Mouse (Mus musculus) cerebellum, adult 2 months (tissue): ENCODE data around the gene Tppp3. TPM values are rescaled to one million over a fixed set of nuclear protein-coding genes. Genes with fewer than 3 reads are reported as not detected.

ENCODE experiments used
- DNase-seq, 2 experiments: peaks; one replicate each; pipeline ENCODE4 v3.0.0; 2021
- H3K27ac ChIP-seq: fragments of 200-500 bp; 2 replicates; pipeline ENCODE4 v1.5.1; 2012; ENCODE audit warnings: low read length, control low read depth, inconsistent platforms; ENCODE audit not compliant: insufficient read depth
- H3K27me3 ChIP-seq: fragments of 200-500 bp; 2 replicates; pipeline ENCODE4 v1.6.1; 2012; ENCODE audit warnings: inconsistent platforms, mild to moderate bottlenecking, low read length, moderate library complexity; ENCODE audit not compliant: control insufficient read depth, insufficient read depth
- H3K4me1 ChIP-seq: fragments of 200-500 bp; 2 replicates; pipeline ENCODE4 v1.6.1; 2011; ENCODE audit warnings: low read length; ENCODE audit not compliant: control insufficient read depth, insufficient read depth
- H3K4me3 ChIP-seq: fragments of 200-500 bp; replicated peaks from 2 replicates; pipeline ENCODE3; 2011; ENCODE audit warnings: mild to moderate bottlenecking, low read depth, low read length, control low read depth; ENCODE audit not compliant: insufficient read depth
- CTCF ChIP-seq: fragments of 200-500 bp; IDR thresholded peaks from 2 replicates; pipeline ENCODE4 v1.5.1; 2011; ENCODE audit warnings: low read depth, mild to moderate bottlenecking, control low read depth, low read length, moderate library complexity, borderline replicate concordance; ENCODE audit not compliant: insufficient read depth
- POLR2A ChIP-seq: fragments of 200-500 bp; IDR thresholded peaks from 2 replicates; pipeline ENCODE4 v1.6.1; 2011; ENCODE audit warnings: low read length, control low read depth, borderline replicate concordance; ENCODE audit not compliant: insufficient read depth
- WGBS: fragments of 180-500 bp; shearing (Covaris S2); methylation state at CpG from one replicate; pipeline ENCODE4 v1.1.7; 2018; 5-methylcytosine and 5-hydroxymethylcytosine counted together
- polyA plus RNA-seq: library from polyadenylated mRNA; depleted of rRNA; stranded (reverse); fragments of >200 nt; gene quantifications from 2 replicates; pipeline ENCODE4 v1.2.3, GENCODE M21; 2012; rRNA removed

The Tppp3 gene
- 286 and 297 TPM in 2 replicates for polyA plus RNA-seq

DNA sequence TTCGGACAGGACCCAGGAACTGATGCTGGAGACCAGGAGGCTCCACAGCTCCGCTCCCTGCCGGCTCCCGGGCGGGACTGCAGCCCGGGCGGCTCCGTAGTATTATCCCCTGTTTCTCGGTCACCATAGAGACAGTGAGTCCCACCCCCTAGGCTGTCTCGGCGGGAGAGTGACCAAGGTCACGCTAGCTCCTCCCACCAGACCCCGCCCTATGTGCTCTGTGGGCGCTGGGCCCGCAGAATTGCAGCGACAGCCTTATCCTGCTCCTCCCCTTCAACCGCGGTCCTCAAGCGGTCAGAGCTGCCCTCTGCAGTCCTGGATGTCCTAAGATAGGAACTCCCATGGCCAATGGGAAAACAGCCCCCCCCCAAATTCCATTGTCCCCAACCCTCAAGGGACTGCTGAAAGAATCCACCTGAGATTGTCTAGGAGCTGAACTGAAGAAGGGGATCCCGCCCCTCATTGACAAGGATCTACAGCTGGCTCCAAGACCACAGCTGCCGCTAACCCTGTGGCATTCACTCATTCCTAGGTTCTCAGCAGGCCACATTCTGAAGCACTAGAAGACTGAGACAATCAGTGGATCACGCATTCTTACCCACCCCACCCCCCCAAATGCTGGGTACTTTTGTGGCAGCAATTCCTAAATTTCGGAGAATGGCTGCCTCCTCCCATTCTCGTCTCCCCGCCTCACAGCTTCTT lies at the start of gene Tppp3:
TSS of gene Tppp3 (minus strand) at position 213 of the 702 bp plus-strand sequence.
- 12% methylated on average over 25 of the region's 25 CpGs for WGBS

DNA sequence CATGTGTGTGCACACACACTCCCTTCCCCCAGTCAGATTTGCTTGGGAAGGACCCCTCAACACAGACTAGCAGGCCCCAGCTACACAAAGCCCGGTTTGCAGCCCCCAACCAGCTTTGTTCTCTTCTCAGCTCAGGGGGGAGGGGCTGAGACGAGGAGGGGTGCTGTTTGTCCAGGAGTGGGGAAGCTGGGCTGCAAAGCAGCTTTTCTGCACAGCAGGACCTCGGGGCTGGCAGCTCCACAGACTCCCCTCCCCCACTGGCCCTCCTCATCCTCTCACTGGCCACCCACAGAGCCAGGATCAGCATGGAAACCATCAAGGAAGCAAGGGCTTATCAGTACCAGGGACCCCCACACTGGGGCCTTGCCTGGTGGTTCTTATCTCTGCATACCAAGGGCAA lies 49.7 kb upstream of the Tppp3 start:
- TF ChIP-seq POLR2A (no peak), CTCF (no peak)
- Histone ChIP-seq H3K4me1 (peaks cover 5% of the 10 kb centered on the region; the same call in 1 of the 2 replicates), H3K4me3 (no peak overlapping the region), H3K27me3 (no peaks in the 10 kb centered on the region), H3K27ac (no peak overlapping the region)
- DNase-seq, result no peak
- 20% methylated on average over 3 of the region's 3 CpGs for WGBS

More for the DNA sequence above, at the start of gene Tppp3:
- H3K4me1 ChIP-seq, result peaks cover 33% of the 10 kb centered on the region
- H3K4me3 ChIP-seq, result peak within 1 kb of the TSS; percentile 90
- peak; percentile 93 for DNase-seq
- H3K27ac ChIP-seq, result peak within 1 kb of the TSS; percentile 90
- peak; percentile 86; the same call in 1 of the 2 replicates for TF ChIP-seq POLR2A
- peak; percentile 32; the same call in 1 of the 2 replicates for TF ChIP-seq CTCF
- no peaks in the 10 kb centered on the region for H3K27me3 ChIP-seq

DNA sequence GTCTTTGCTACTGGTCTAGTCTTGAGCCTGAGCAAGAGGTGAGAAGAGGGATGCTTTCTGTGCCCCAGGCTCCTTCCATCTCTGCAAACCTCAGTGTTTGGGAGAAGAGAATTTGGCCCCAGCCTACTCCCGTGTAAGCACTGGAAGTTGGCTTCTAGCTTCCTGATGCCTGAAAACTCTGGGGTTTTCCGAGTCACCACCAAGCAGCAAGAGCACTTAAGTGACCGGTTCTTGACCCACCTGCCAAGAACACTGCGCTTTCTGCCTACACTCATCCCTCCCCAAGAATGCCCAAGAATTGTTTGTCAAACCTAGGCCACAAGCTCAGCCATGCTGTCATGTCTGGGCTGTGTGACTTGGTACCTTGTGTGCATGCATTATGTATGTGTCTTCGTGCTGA lies 49.2 kb upstream of the Tppp3 start:
- no peaks in the 10 kb centered on the region for H3K27me3 ChIP-seq
- no peak overlapping the region for H3K4me3 ChIP-seq
- WGBS, result 65% methylated on average over 5 of the region's 5 CpGs
- H3K27ac ChIP-seq, result no peak overlapping the region
- H3K4me1 ChIP-seq, result peaks cover 5% of the 10 kb centered on the region; the same call in 1 of the 2 replicates
- DNase-seq, result no peak
- TF ChIP-seq POLR2A, result no peak
- no peak for TF ChIP-seq CTCF

DNA sequence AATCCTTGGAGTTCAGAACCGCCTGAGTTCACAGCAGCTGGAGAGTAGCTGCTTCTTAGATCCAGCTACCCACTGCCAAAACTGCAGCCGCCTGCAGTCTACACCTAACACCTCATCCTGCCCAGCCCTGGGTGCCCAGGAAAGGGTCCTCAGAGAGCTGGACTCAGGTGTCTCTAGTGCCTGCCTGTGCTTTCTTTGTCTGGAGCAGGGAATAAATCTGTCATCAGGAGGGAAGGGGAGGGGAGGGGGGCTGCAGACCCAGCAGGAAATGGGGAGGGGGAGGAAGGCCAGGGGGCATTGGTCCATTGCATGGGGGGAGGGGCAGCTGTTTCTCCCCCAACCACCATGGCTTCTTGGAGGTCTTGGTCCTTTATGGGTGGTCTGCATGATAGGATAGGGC lies 48.3 kb upstream of the Tppp3 start:
- Histone ChIP-seq H3K4me1 (peaks cover 5% of the 10 kb centered on the region; the same call in 1 of the 2 replicates), H3K27ac (no peak overlapping the region), H3K4me3 (no peak overlapping the region), H3K27me3 (no peaks in the 10 kb centered on the region)
- WGBS, result 27% methylated on average over 2 of the region's 2 CpGs
- DNase-seq, result no peak
- no peak for TF ChIP-seq CTCF
- no peak for TF ChIP-seq POLR2A

DNA sequence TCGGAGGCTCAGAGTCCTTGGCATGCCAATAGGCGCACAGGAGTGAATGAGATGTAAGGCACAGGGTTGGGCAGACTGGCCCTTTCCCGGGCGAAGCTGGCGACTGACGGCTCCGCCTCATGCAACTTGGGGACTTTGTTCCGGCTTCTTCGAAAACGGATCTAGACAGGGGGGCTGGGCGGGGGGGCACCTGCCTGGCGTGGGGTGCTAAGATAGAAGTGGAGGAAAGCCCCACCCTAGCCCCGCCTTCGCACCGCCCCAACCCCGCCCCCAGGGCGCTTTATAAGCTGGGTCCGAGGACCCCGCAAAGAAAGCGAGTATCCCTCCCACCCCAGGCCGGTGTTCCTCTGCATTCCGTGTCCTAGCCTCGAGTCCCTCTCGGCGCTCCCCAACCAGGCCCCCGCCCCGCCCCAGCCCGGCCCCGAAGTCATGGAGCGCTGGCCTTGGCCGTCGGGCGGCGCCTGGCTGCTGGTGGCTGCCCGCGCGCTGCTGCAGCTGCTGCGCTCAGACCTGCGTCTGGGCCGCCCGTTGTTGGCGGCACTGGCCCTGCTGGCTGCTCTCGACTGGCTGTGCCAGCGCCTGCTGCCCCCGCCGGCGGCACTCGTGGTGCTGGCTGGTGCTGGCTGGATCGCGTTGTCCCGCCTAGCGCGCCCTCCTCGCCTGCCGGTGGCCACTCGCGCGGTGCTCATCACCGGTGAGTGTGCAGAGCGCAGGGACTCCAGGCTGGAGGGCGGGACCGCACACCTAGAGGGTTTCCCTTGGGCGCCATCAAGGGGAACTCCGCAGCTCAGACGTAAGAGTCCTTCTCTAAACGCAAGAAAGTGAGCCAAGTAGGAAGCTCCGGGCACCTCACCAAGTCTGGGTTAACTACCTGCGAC lies 47.3 kb upstream of the Tppp3 start, which contains the start of gene Hsd11b2:
TSS of gene Hsd11b2 (plus strand) at position 320 of the 878 bp plus-strand sequence.
- H3K27ac ChIP-seq, result no peak within 1 kb of the TSS
- peak within 1 kb of the TSS; percentile 6 for H3K4me3 ChIP-seq
- WGBS, result 1% methylated on average over 67 of the region's 68 CpGs
- no peak for TF ChIP-seq CTCF
- no peak for TF ChIP-seq POLR2A
- H3K27me3 ChIP-seq, result no peaks in the 10 kb centered on the region
- peaks cover 5% of the 10 kb centered on the region; the same call in 1 of the 2 replicates for H3K4me1 ChIP-seq
- DNase-seq, result peak; percentile 43 to 47

DNA sequence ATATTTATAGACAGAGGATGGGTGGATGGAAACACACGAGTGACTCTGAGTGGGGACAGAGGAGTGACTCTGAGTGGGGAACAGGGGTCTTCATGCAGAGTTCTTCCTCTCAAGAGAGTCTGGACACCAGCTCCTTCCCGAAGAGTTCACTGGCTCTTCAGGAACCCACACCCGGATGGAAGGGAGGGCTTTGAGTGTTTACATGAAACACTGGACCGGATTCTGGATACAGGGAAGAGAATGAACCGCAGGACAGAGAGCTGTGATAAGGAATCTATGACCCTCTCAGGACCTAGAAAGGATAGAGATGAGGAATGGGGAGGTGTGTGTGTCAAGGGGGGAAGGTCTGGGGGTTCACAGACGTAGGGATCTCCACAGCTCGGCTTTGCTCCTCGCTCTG lies 46.0 kb upstream of the Tppp3 start:
- no peaks in the 10 kb centered on the region for H3K27me3 ChIP-seq
- H3K4me1 ChIP-seq, result peaks cover 5% of the 10 kb centered on the region; the same call in 1 of the 2 replicates
- WGBS, result 46% methylated on average over 8 of the region's 8 CpGs
- H3K27ac ChIP-seq, result no peak overlapping the region
- H3K4me3 ChIP-seq, result no peak overlapping the region
- no peak for TF ChIP-seq CTCF
- no peak for TF ChIP-seq POLR2A
- no peak for DNase-seq

DNA sequence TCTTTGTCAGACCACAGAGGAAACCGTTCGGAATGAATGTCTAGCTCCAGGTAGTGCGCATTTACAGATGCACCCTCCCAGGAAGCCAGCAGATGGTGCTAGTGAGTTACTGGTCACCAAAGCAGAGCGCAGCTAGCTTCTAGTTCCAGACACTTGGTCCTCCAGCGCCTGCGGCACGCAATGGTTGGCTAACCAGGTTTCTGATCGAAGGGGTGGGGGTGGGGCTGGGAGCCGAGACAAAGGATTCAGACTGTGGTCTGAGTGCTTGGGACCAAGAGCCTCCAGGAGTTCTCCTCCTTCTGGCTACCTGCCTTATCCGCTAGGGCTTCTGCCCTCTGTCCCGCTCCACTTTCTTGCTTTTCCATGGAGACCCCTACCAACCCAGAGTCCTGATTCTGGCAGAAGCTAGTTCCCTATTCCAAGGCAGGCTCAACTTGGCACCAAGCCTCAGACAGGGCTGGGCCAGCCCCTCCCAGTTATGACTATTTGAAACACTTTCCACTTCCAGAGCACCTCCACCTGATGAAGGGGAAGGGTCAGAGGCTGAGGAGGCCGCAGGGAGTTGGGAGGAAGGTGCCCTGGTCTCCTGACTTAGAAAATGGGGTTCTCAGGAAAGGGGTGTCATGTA lies 44.8 kb upstream of the Tppp3 start:
- H3K4me3 ChIP-seq, result no peak overlapping the region
- TF ChIP-seq CTCF (peak; percentile 98), POLR2A (no peak)

More for the DNA sequence above, 44.8 kb upstream of the Tppp3 start:
- Histone ChIP-seq H3K27ac (no peak overlapping the region), H3K27me3 (no peaks in the 10 kb centered on the region), H3K4me1 (peaks cover 5% of the 10 kb centered on the region; the same call in 1 of the 2 replicates)
- 11% methylated on average over 12 of the region's 12 CpGs for WGBS
- peak; percentile 74 to 85 for DNase-seq
